Mouse (Mus musculus) spleen, postnatal 36 days (tissue): ENCODE results near the gene Spcs1.
A peak's percentile ranks its signal among the peaks of the same experiment; 100 is the strongest.

Experiments
- DNase-seq, 2 experiments: peaks; one replicate each; pipeline ENCODE4 v3.0.0; 2022; ENCODE audit warnings: low spot score in 2 of 2, mixed read lengths in 1 of 2

The Spcs1 gene

GRCm38 (mm10) chr14:31001307-31002205, at the start of gene Spcs1, which contains the start of gene Glt8d1:
Gene Spcs1 (minus strand): TSS chr14:31001672.
Gene Glt8d1 (plus strand): TSS chr14:31001400.
- peak; percentile 85 for DNase-seq

- DNase-seq, result peak; percentile 23 to 43
Observed at GRCm38 (mm10) chr14:31045817-31046216, 44.3 kb upstream of the Spcs1 start.

- no peak for DNase-seq
Observed at GRCm38 (mm10) chr14:31045296-31045695, 43.8 kb upstream of the Spcs1 start.

- peak in 1 of 2 experiments; percentile 17 for DNase-seq
Observed at GRCm38 (mm10) chr14:31025785-31026184, 24.3 kb upstream of the Spcs1 start.

GRCm38 (mm10) chr14:31022579-31022978, 21.1 kb upstream of the Spcs1 start:
- DNase-seq, result no peak

GRCm38 (mm10) chr14:31019331-31020205, 18.1 kb upstream of the Spcs1 start:
- peak; percentile 88 to 89 for DNase-seq

- DNase-seq, result peak; percentile 96 to 97
Observed at GRCm38 (mm10) chr14:31018860-31019291, 17.4 kb upstream of the Spcs1 start, which contains the start of the genes Pbrm1 and Gnl3. Gene Pbrm1 (plus strand): TSS chr14:31019138. Gene Gnl3 (minus strand): TSS chr14:31019152.

- DNase-seq, result peak; percentile 12 to 37
Observed at GRCm38 (mm10) chr14:31017854-31018253, 16.4 kb upstream of the Spcs1 start.

GRCm38 (mm10) chr14:31016063-31016462, 14.6 kb upstream of the Spcs1 start:
- DNase-seq, result no peak

- no peak for DNase-seq
Observed at GRCm38 (mm10) chr14:31013928-31014327, 12.5 kb upstream of the Spcs1 start.

- DNase-seq, result no peak
Observed at GRCm38 (mm10) chr14:31011588-31011987, 10.1 kb upstream of the Spcs1 start.

- no peak for DNase-seq
Observed at GRCm38 (mm10) chr14:31006779-31007178, 5.3 kb upstream of the Spcs1 start.

GRCm38 (mm10) chr14:31004527-31004926, 3.1 kb upstream of the Spcs1 start:
- no peak for DNase-seq

- DNase-seq, result peak in 1 of 2 experiments; percentile 11
Observed at GRCm38 (mm10) chr14:31000816-31001306, 611 bp downstream of the Spcs1 start.

- DNase-seq, result no peak
Observed at GRCm38 (mm10) chr14:31000356-31000755, 1.1 kb downstream of the Spcs1 start.

GRCm38 (mm10) chr14:30996417-30996816, 5.1 kb downstream of the Spcs1 start:
- no peak for DNase-seq

- no peak for DNase-seq
Observed at GRCm38 (mm10) chr14:30976222-30976621, 25.2 kb downstream of the Spcs1 start.

- DNase-seq, result no peak
Observed at GRCm38 (mm10) chr14:30974204-30974603, 27.3 kb downstream of the Spcs1 start.

- no peak for DNase-seq
Observed at GRCm38 (mm10) chr14:30960366-30960765, 41.1 kb downstream of the Spcs1 start.

GRCm38 (mm10) chr14:30959031-30959430, 42.4 kb downstream of the Spcs1 start:
- DNase-seq, result no peak

GRCm38 (mm10) chr14:30958517-30958916, 43.0 kb downstream of the Spcs1 start:
- DNase-seq, result no peak
